Mouse (Mus musculus) forebrain, embryonic 16.5 days (tissue): Measurements from ENCODE around the gene Sbno1. TPM values are rescaled to one million over a fixed set of nuclear protein-coding genes. Genes with fewer than 3 reads are reported as not detected.

ENCODE experiments used
- ATAC-seq: fragments of 200-750 bp; cut with Nextera tagmentation; 2 replicates; pipeline ENCODE4 v1.8.0; 2017; ENCODE audit warnings: mild to moderate bottlenecking, moderate library complexity
- H3K27ac ChIP-seq: fragments of 300-500 bp; sonication (generic); 2 replicates; pipeline ENCODE4 v1.5.1; 2014; ENCODE audit warnings: low read length, control low read depth
- H3K27me3 ChIP-seq: fragments of 300-500 bp; sonication (generic); replicated peaks from 2 replicates; pipeline ENCODE4 v1.6.1; 2014; ENCODE audit warnings: low read length; ENCODE audit not compliant: control insufficient read depth, insufficient read depth
- H3K36me3 ChIP-seq: fragments of 300-500 bp; sonication (generic); 2 replicates; pipeline ENCODE4 v1.6.1; 2014; ENCODE audit not compliant: control insufficient read depth, insufficient read depth
- H3K4me1 ChIP-seq: fragments of 300-500 bp; sonication (generic); replicated peaks from 2 replicates; pipeline ENCODE4 v1.6.1; 2014; ENCODE audit warnings: low read length; ENCODE audit not compliant: control insufficient read depth, insufficient read depth
- H3K4me2 ChIP-seq: fragments of 300-500 bp; sonication (generic); 2 replicates; pipeline ENCODE4 v1.6.1; 2014; ENCODE audit warnings: mild to moderate bottlenecking, low read length, control low read depth
- H3K4me3 ChIP-seq: fragments of 300-500 bp; sonication (generic); replicated peaks from 2 replicates; pipeline ENCODE4 v1.5.1; 2014; ENCODE audit warnings: mild to moderate bottlenecking, low read length, control low read depth
- H3K9ac ChIP-seq: fragments of 300-500 bp; sonication (generic); replicated peaks from 2 replicates; pipeline ENCODE4 v1.6.1; 2014; ENCODE audit warnings: low read depth, low read length, control low read depth
- H3K9me3 ChIP-seq: fragments of 300-500 bp; sonication (generic); 2 replicates; pipeline ENCODE4 v1.6.1; 2016; ENCODE audit warnings: low read length; ENCODE audit not compliant: control insufficient read depth
- WGBS: fragments of 180-500 bp; shearing (Covaris S2); extraction: QIAGEN DNeasy Blood & Tissue Kit; methylation state at CpG from one replicate; pipeline ENCODE4 v1.1.7; 2014; 5-methylcytosine and 5-hydroxymethylcytosine counted together
- polyA plus RNA-seq: library from polyadenylated mRNA; unstranded; fragments of >200 nt; fragmentation: Nextera tagmentation; extraction: Ambion mirVana; gene quantifications from 2 replicates; pipeline ENCODE4 v1.2.1, GENCODE M21; 2015

Sbno1 gene
- polyA plus RNA-seq, 1 experiment from 2014 or later: 110 TPM

- Histone ChIP-seq H3K9me3 (no peaks in the 10 kb centered on the region), H3K9ac (peak overlapping the region; percentile 85), H3K27me3 (no peaks in the 10 kb centered on the region), H3K4me2 (peak overlapping the region; percentile 92), H3K36me3 (peaks cover 13% of the 10 kb centered on the region), H3K27ac (peak overlapping the region; percentile 66), H3K4me1 (peaks cover 20% of the 10 kb centered on the region), H3K4me3 (peak overlapping the region; percentile 72)
- 0% methylated on average over 33 of the region's 77 CpGs for WGBS
- peak; percentile 67 for ATAC-seq
Measured at GRCm38 (mm10) chr5:124445621-124446293, 20.0 kb upstream of the Sbno1 start.

- Histone ChIP-seq H3K27ac (peak overlapping the region; percentile 66), H3K36me3 (peaks cover 11% of the 10 kb centered on the region), H3K4me1 (peaks cover 26% of the 10 kb centered on the region), H3K27me3 (no peaks in the 10 kb centered on the region), H3K4me3 (peak overlapping the region; percentile 72), H3K4me2 (peak overlapping the region; percentile 90), H3K9ac (peak overlapping the region; percentile 85), H3K9me3 (no peaks in the 10 kb centered on the region)
- peak; percentile 94 for ATAC-seq
- 5% methylated on average over 54 of the region's 66 CpGs for WGBS
Measured at GRCm38 (mm10) chr5:124444661-124445561, 19.1 kb upstream of the Sbno1 start.

- no peaks in the 10 kb centered on the region for H3K27me3 ChIP-seq
- no peak for ATAC-seq
- peaks cover 25% of the 10 kb centered on the region for H3K4me1 ChIP-seq
- H3K36me3 ChIP-seq: peaks cover 8% of the 10 kb centered on the region
- no peak overlapping the region for H3K4me3 ChIP-seq
- no peak overlapping the region for H3K4me2 ChIP-seq
- no peak overlapping the region for H3K9ac ChIP-seq
- H3K27ac ChIP-seq: no peak overlapping the region
- H3K9me3 ChIP-seq: no peaks in the 10 kb centered on the region
- 70% methylated on average over 3 of the region's 3 CpGs for WGBS
Measured at GRCm38 (mm10) chr5:124444208-124444607, 18.4 kb upstream of the Sbno1 start.

GRCm38 (mm10) chr5:124442628-124443027 is 16.8 kb upstream of the Sbno1 start:
- Histone ChIP-seq H3K9ac (no peak overlapping the region), H3K4me3 (no peak overlapping the region), H3K27me3 (no peaks in the 10 kb centered on the region), H3K9me3 (no peaks in the 10 kb centered on the region), H3K27ac (no peak overlapping the region), H3K4me1 (peaks cover 27% of the 10 kb centered on the region), H3K36me3 (peaks cover 2% of the 10 kb centered on the region; the same call in 1 of the 2 replicates), H3K4me2 (no peak overlapping the region)
- 98% methylated on average over 2 of the region's 2 CpGs for WGBS
- no peak for ATAC-seq

GRCm38 (mm10) chr5:124440094-124440701 is 14.4 kb upstream of the Sbno1 start:
- Histone ChIP-seq H3K4me1 (peaks cover 16% of the 10 kb centered on the region), H3K9ac (peak overlapping the region; percentile 67), H3K36me3 (no peaks in the 10 kb centered on the region), H3K9me3 (no peaks in the 10 kb centered on the region), H3K27ac (peak overlapping the region; percentile 38), H3K4me3 (peak overlapping the region; percentile 63), H3K4me2 (peak overlapping the region; percentile 92), H3K27me3 (no peaks in the 10 kb centered on the region)
- under 1% methylated on average over 30 of the region's 30 CpGs for WGBS
- peak; percentile 70 for ATAC-seq

GRCm38 (mm10) chr5:124439447-124440093 is 13.8 kb upstream of the Sbno1 start, which contains the start of gene Kmt5a:
Gene Kmt5a, plus strand, starts transcription at chr5:124439930.
- peak within 1 kb of the TSS; percentile 92 for H3K4me2 ChIP-seq
- H3K27me3 ChIP-seq: no peaks in the 10 kb centered on the region
- ATAC-seq: peak; percentile 98
- H3K4me1 ChIP-seq: peaks cover 11% of the 10 kb centered on the region
- H3K27ac ChIP-seq: peak within 1 kb of the TSS; percentile 38
- H3K36me3 ChIP-seq: no peaks in the 10 kb centered on the region
- WGBS: 2% methylated on average over 34 of the region's 34 CpGs
- H3K4me3 ChIP-seq: peak within 1 kb of the TSS; percentile 63
- peak within 1 kb of the TSS; percentile 67 for H3K9ac ChIP-seq
- no peaks in the 10 kb centered on the region for H3K9me3 ChIP-seq

GRCm38 (mm10) chr5:124438746-124439145 is 12.9 kb upstream of the Sbno1 start:
- Histone ChIP-seq H3K4me2 (no peak overlapping the region), H3K4me1 (peaks cover 10% of the 10 kb centered on the region), H3K4me3 (no peak overlapping the region), H3K36me3 (no peaks in the 10 kb centered on the region), H3K27me3 (no peaks in the 10 kb centered on the region), H3K27ac (no peak overlapping the region), H3K9ac (no peak overlapping the region), H3K9me3 (no peaks in the 10 kb centered on the region)
- WGBS: 78% methylated on average over 5 of the region's 5 CpGs
- ATAC-seq: no peak

- Histone ChIP-seq H3K27me3 (no peaks in the 10 kb centered on the region), H3K9me3 (no peaks in the 10 kb centered on the region), H3K4me1 (peaks cover 10% of the 10 kb centered on the region), H3K9ac (no peak overlapping the region), H3K36me3 (no peaks in the 10 kb centered on the region), H3K4me2 (no peak overlapping the region), H3K4me3 (no peak overlapping the region), H3K27ac (no peak overlapping the region)
- 88% methylated on average over 5 of the region's 5 CpGs for WGBS
- no peak for ATAC-seq
Measured at GRCm38 (mm10) chr5:124438229-124438628, 12.4 kb upstream of the Sbno1 start.
